Mouse (Mus musculus) ES-Bruce4 (cell line): ENCODE measurements around the gene Dkk1. TPM values are rescaled to one million over a fixed set of nuclear protein-coding genes. Genes with fewer than 3 reads are reported as not detected.

ENCODE experiments used
- H3K27ac ChIP-seq: 2 replicates; pipeline ENCODE4 v1.5.1; 2012; ENCODE audit warnings: low read length, inconsistent platforms; ENCODE audit not compliant: insufficient read depth
- H3K27me3 ChIP-seq: 2 replicates; pipeline ENCODE4 v1.6.1; 2012; ENCODE audit warnings: mild to moderate bottlenecking, low read length, inconsistent platforms; ENCODE audit not compliant: control insufficient read depth, poor library complexity, insufficient read depth, severe bottlenecking
- H3K36me3 ChIP-seq: 2 replicates; pipeline ENCODE4 v1.6.1; 2012; ENCODE audit warnings: inconsistent platforms, mild to moderate bottlenecking, low read length, moderate library complexity; ENCODE audit not compliant: control insufficient read depth, poor library complexity, insufficient read depth, severe bottlenecking
- H3K4me1 ChIP-seq: one replicate; pipeline ENCODE4 v1.8.1; 2011; ENCODE audit warnings: low read length; ENCODE audit not compliant: control insufficient read depth, insufficient read depth
- H3K4me3 ChIP-seq: 2 replicates; pipeline ENCODE4 v1.5.1; 2011; ENCODE audit warnings: low read depth, mild to moderate bottlenecking, low read length
- H3K9ac ChIP-seq: 2 replicates; pipeline ENCODE4 v1.6.1; 2012; ENCODE audit warnings: low read depth, mild to moderate bottlenecking, inconsistent platforms; ENCODE audit not compliant: poor library complexity, severe bottlenecking
- H3K9me3 ChIP-seq: replicated peaks from 2 replicates; pipeline ENCODE4 v1.6.1; 2012; ENCODE audit warnings: mild to moderate bottlenecking, low read length, inconsistent platforms; ENCODE audit not compliant: control insufficient read depth, poor library complexity, insufficient read depth, severe bottlenecking
- CTCF ChIP-seq: IDR thresholded peaks from one replicate; pipeline ENCODE4 v1.8.1; 2011; ENCODE audit warnings: low read depth, low read length
- EP300 ChIP-seq: IDR thresholded peaks from 2 replicates; pipeline ENCODE4 v1.6.1; 2011; ENCODE audit warnings: low read depth, low read length; ENCODE audit not compliant: insufficient read depth
- POLR2A ChIP-seq: IDR thresholded peaks from one replicate; pipeline ENCODE4 v1.8.1; 2011; ENCODE audit warnings: low read length; ENCODE audit not compliant: insufficient read depth
- polyA plus RNA-seq: library from polyadenylated mRNA; stranded (reverse); fragments of >200 nt; gene quantifications from 2 replicates; pipeline ENCODE4 v1.2.4, GENCODE M21; 2011; ENCODE audit warnings: low read depth; ENCODE audit not compliant: missing spikeins, insufficient read depth, insufficient read length

Gene Dkk1
- polyA plus RNA-seq: 1.6 and 2.1 TPM in 2 replicates

DNA sequence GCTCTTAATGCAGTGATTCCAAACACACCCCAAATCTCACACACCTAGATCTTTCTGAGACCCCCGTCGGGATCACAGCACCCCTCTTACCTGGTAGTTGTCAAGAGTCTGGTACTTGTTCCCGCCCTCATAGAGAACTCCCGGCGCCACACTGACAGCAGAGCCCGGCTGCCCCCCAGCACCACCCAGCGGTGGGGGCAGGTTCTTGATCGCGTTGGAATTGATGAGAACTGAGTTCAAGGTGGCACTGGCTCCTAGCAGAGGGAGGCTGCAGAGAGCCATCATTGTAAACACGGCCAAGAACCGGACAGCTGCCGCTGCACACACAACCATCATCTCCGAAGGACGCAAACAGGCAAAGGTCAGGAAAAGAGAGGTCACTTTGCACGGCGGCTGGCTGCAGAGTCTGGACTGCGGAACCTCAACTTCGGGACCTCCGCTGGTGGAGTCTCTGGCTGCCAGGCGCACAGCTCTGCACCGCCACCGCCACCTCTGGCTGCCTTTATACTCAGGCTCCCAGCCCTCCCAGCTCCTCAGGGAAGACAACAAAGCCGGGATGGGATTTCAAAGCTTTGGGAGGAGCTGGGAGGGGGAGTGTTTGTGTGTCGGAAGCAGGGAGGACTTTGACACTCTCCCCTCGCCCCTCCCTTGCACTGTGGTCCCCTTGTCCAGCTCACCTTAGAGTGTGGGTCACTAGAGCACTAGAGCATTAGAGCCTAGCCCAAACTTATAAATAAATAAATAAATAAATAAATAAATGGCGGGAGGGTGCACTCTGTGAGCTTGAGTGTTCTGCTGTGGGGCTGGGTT lies at the start of gene Dkk1:
Gene Dkk1, minus strand, starts transcription at position 622 of the 810 bp plus-strand sequence.
- Histone ChIP-seq H3K4me1 (peaks cover 6% of the 10 kb centered on the region), H3K9ac (no peak within 1 kb of the TSS), H3K9me3 (no peaks in the 10 kb centered on the region), H3K36me3 (no peaks in the 10 kb centered on the region), H3K4me3 (peak within 1 kb of the TSS; percentile 45), H3K27ac (no peak within 1 kb of the TSS), H3K27me3 (peaks cover 5% of the 10 kb centered on the region)
- no peak for TF ChIP-seq POLR2A
- no peak for TF ChIP-seq EP300
- no peak for TF ChIP-seq CTCF

DNA sequence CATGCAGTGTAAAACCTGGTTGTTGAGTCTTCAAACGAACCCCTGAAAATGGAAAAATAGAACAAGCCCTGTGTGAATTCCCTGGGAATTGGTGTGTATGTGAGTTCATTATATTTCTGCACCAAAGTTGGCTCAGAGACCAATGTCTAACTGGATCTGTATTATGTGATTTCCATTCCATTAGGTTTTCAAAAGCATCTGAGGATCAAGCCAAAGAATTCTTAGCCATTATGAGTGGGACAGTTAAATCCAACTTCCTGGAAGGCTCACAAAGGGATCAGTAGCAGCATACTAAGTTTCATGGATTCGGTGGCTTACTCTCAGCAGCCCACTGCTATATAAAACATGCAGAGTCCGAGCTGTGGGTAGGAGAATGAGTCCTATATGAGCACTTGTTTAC lies 36.9 kb upstream of the Dkk1 start:
- TF ChIP-seq CTCF (no peak), EP300 (no peak)
- no peaks in the 10 kb centered on the region for H3K4me1 ChIP-seq
- no peak overlapping the region for H3K4me3 ChIP-seq
- no peak overlapping the region for H3K27ac ChIP-seq
- no peaks in the 10 kb centered on the region for H3K27me3 ChIP-seq
- H3K36me3 ChIP-seq: no peaks in the 10 kb centered on the region
- no peaks in the 10 kb centered on the region for H3K9me3 ChIP-seq
- H3K9ac ChIP-seq: no peak overlapping the region

DNA sequence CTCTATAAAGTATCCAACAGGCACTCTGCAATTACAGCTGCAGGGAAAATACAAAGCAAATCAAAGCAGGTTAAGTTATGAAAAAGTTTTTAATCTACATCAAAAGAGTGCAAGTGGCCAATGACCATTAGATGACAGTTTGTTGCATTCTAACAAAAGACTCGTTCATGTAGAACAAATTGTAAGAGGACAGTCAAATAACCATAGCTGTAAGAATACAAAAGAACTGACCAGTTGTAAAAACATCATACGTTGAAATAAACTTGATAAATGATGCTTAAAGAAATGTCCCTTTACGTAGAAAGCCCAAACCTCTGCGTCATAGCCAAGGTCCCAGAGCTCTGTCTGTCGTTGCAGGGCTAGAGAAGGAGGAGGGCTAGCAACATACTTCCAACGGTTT lies 15.1 kb upstream of the Dkk1 start:
- no peak for TF ChIP-seq EP300
- TF ChIP-seq POLR2A: no peak
- no peak for TF ChIP-seq CTCF
- Histone ChIP-seq H3K9ac (no peak overlapping the region), H3K9me3 (no peaks in the 10 kb centered on the region; the same call in 1 of the 2 replicates), H3K27ac (no peak overlapping the region), H3K4me3 (no peak overlapping the region), H3K27me3 (no peaks in the 10 kb centered on the region), H3K36me3 (no peaks in the 10 kb centered on the region), H3K4me1 (no peaks in the 10 kb centered on the region)

DNA sequence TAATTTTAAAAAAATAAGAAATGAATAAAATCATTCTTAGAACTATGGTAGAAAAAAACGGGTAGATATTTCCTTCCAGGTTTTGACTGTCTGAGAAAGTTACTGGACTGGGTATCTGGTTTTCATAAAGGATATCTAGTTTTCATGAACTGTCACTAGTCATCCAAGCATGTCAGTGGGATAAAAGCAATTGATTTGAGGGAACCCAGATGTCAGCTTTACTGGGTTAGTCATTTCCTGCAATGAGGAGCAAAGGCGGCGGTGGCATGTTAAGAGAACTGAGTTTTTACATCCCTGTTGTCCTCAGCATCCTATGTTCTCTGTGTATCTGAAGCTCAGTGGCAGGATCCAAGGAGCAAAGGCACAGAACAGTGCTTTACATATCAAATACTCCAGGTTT lies 14.4 kb upstream of the Dkk1 start:
- TF ChIP-seq CTCF (no peak), EP300 (no peak), POLR2A (no peak)
- Histone ChIP-seq H3K4me3 (no peak overlapping the region), H3K4me1 (no peaks in the 10 kb centered on the region), H3K36me3 (no peaks in the 10 kb centered on the region), H3K9ac (no peak overlapping the region), H3K9me3 (peaks cover 2% of the 10 kb centered on the region; the same call in 1 of the 2 replicates), H3K27ac (no peak overlapping the region), H3K27me3 (no peaks in the 10 kb centered on the region)

- no peaks in the 10 kb centered on the region for H3K36me3 ChIP-seq
- no peak overlapping the region for H3K4me3 ChIP-seq
- TF ChIP-seq EP300 (no peak), CTCF (no peak), POLR2A (no peak)
- H3K27ac ChIP-seq: no peak overlapping the region
- peaks cover 2% of the 10 kb centered on the region; the same call in 1 of the 2 replicates for H3K9me3 ChIP-seq
- no peaks in the 10 kb centered on the region for H3K27me3 ChIP-seq
- peaks cover 6% of the 10 kb centered on the region for H3K4me1 ChIP-seq
- H3K9ac ChIP-seq: no peak overlapping the region
Measured at GRCm38 (mm10) chr19:30558024-30558423, 8.6 kb upstream of the Dkk1 start.

- TF ChIP-seq CTCF (peak; percentile 72), EP300 (no peak)
- Histone ChIP-seq H3K27me3 (no peaks in the 10 kb centered on the region), H3K9ac (peak overlapping the region; percentile 53; the same call in 1 of the 2 replicates), H3K27ac (no peak overlapping the region), H3K4me1 (peaks cover 6% of the 10 kb centered on the region), H3K36me3 (no peaks in the 10 kb centered on the region), H3K4me3 (peak overlapping the region; percentile 73), H3K9me3 (0 out of 2 replicates have a peak, but pooled peaks cover 2% of the 10 kb centered on the region)
Measured at GRCm38 (mm10) chr19:30554467-30554881, 5.0 kb upstream of the Dkk1 start.
